Mouse (Mus musculus) heart, adult 2 months (tissue): Measurements from ENCODE around the gene Lrrc18.

Source experiments
- CTCF ChIP-seq: fragments of 200-600 bp; IDR thresholded peaks from 2 replicates; pipeline ENCODE4 v1.8.1; 2022; ENCODE audit warnings: antibody characterized with exemption, mild to moderate bottlenecking, moderate library complexity
- EP300 ChIP-seq: fragments of 200-500 bp; IDR thresholded peaks from 2 replicates; pipeline ENCODE4 v1.6.1; 2011; ENCODE audit warnings: low read depth, low read length, control low read depth; ENCODE audit not compliant: insufficient read depth

- TF ChIP-seq EP300 (peak; percentile 76), CTCF (peak; percentile 86)
Measured at GRCm38 (mm10) chr14:32960481-32960880, 30.7 kb upstream of the Lrrc18 start.
